Mouse (Mus musculus): ENCODE data around the gene Adam1b.
A peak's percentile ranks its signal among the peaks of the same experiment; 100 is the strongest.

GRCm38 (mm10) chr5:121547084-121547483 is 43.8 kb upstream of the Adam1b start:
- TF ChIP-seq CTCF (IDR thresholded peaks at IDR 0.05; ENCODE audit: low read depth) (no peak), EP300 (IDR thresholded peaks at IDR 0.05; ENCODE audit: low read depth) (peak; percentile 44; the same call in 1 of the 2 replicates)
